Mouse (Mus musculus) CH12.LX (cell line): Measurements from ENCODE around the gene Fars2. TPM values are rescaled to one million over a fixed set of nuclear protein-coding genes. Genes with fewer than 3 reads are reported as not detected.

ENCODE experiments used
- DNase-seq: peaks from one replicate; pipeline ENCODE4 v3.0.0-alpha.2; 2013; ENCODE audit errors: extremely low read depth
- H3K27ac ChIP-seq: 2 replicates; pipeline ENCODE4 v1.5.1; 2012; ENCODE audit warnings: low read depth, mild to moderate bottlenecking, control low read depth, moderate library complexity; ENCODE audit not compliant: insufficient read depth
- H3K27me3 ChIP-seq: replicated peaks from 2 replicates; pipeline ENCODE3; 2012; ENCODE audit warnings: inconsistent platforms
- H3K36me3 ChIP-seq, 2 experiments: replicated peaks in 1 of 2; 2 replicates each; pipeline versions ENCODE3 to v1.6.1; 2012; ENCODE audit warnings: inconsistent platforms in 1 of 2, low read length in 1 of 2, mild to moderate bottlenecking in 1 of 2, mixed read lengths in 1 of 2, moderate library complexity in 1 of 2; ENCODE audit not compliant: control insufficient read depth in 1 of 2, insufficient read depth in 1 of 2
- H3K4me1 ChIP-seq, 2 experiments: 2 replicates each; pipeline ENCODE4 v1.6.1; 2012; ENCODE audit warnings: inconsistent platforms in 1 of 2, moderate library complexity in 1 of 2; ENCODE audit not compliant: insufficient read depth in 2 of 2, control insufficient read depth in 1 of 2
- H3K4me2 ChIP-seq: 2 replicates; pipeline ENCODE4 v1.6.1; 2012; ENCODE audit warnings: low read depth, mild to moderate bottlenecking, control low read depth; ENCODE audit not compliant: poor library complexity, insufficient read depth, severe bottlenecking
- H3K4me3 ChIP-seq, 3 experiments: fragments of 150-350 bp in 1 of 3; sonication (generic) in 1 of 3; replicated peaks in 1 of 3; 2 replicates each; pipeline versions ENCODE3 to v1.5.1; 2011 to 2012; ENCODE audit warnings: low read depth in 2 of 3, low read length in 2 of 3, mild to moderate bottlenecking in 2 of 3, moderate library complexity in 2 of 3, control low read depth in 1 of 3, improper control_type of control experiment in 1 of 3, inconsistent platforms in 1 of 3, mixed read lengths in 1 of 3; ENCODE audit not compliant: poor library complexity in 1 of 3
- H3K79me2 ChIP-seq: replicated peaks from 2 replicates; pipeline ENCODE4 v1.6.1; 2012; ENCODE audit warnings: mild to moderate bottlenecking, moderate library complexity; ENCODE audit not compliant: control insufficient read depth, poor library complexity, insufficient read depth, severe bottlenecking; ENCODE audit errors: extremely low read depth
- H3K9ac ChIP-seq: 2 replicates; pipeline ENCODE4 v1.6.1; 2012; ENCODE audit warnings: low read depth, mild to moderate bottlenecking, control low read depth, moderate library complexity; ENCODE audit not compliant: insufficient read depth
- H3K9me3 ChIP-seq: replicated peaks from 2 replicates; pipeline ENCODE3; 2012; ENCODE audit warnings: low read length, inconsistent platforms, mixed read lengths
- CHD1 ChIP-seq: IDR thresholded peaks from 2 replicates; pipeline ENCODE4 v1.6.1; 2012; ENCODE audit warnings: low read depth, low read length, improper control_type of control experiment, inconsistent platforms
- CTCF ChIP-seq, 2 experiments: IDR thresholded peaks in 1 of 2; conservative IDR thresholded peaks in 1 of 2; 2 replicates each; pipeline ENCODE4 v1.5.1; 2011 to 2012; ENCODE audit warnings: low read depth in 2 of 2, low read length in 2 of 2, improper control_type of control experiment in 1 of 2, inconsistent platforms in 1 of 2, mild to moderate bottlenecking in 1 of 2, moderate library complexity in 1 of 2
- EP300 ChIP-seq: IDR thresholded peaks from 2 replicates; pipeline ENCODE4 v1.6.1; 2011; ENCODE audit warnings: low read length, improper control_type of control experiment
- ETS1 ChIP-seq: conservative IDR thresholded peaks from 2 replicates; pipeline ENCODE4 v1.6.1; 2012; ENCODE audit warnings: low read depth, mild to moderate bottlenecking, inconsistent platforms, low read length, improper control_type of control experiment, moderate library complexity
- JUN ChIP-seq: IDR thresholded peaks from 2 replicates; pipeline ENCODE4 v1.6.1; 2011; ENCODE audit warnings: low read depth, mild to moderate bottlenecking, low read length, improper control_type of control experiment, moderate library complexity; ENCODE audit not compliant: insufficient read depth
- KAT2A ChIP-seq: IDR thresholded peaks from 2 replicates; pipeline ENCODE4 v1.6.1; 2012; ENCODE audit warnings: low read length, improper control_type of control experiment, inconsistent platforms; ENCODE audit not compliant: insufficient replicate concordance
- MAX ChIP-seq: IDR thresholded peaks from 2 replicates; pipeline ENCODE4 v1.6.1; 2011; ENCODE audit warnings: low read length, improper control_type of control experiment
- MEF2A ChIP-seq: IDR thresholded peaks from 2 replicates; pipeline ENCODE4 v1.6.1; 2014; ENCODE audit warnings: low read depth, mild to moderate bottlenecking, inconsistent platforms, low read length, improper control_type of control experiment, borderline replicate concordance
- NELFE ChIP-seq: IDR thresholded peaks from 2 replicates; pipeline ENCODE4 v1.6.1; 2011; ENCODE audit warnings: low read depth, low read length, improper control_type of control experiment
- NRF1 ChIP-seq: IDR thresholded peaks from 2 replicates; pipeline ENCODE4 v1.6.1; 2014; ENCODE audit warnings: low read depth, mild to moderate bottlenecking, inconsistent platforms, low read length, improper control_type of control experiment, moderate library complexity
- PAX5 ChIP-seq: IDR thresholded peaks from 2 replicates; pipeline ENCODE4 v1.6.1; 2012; ENCODE audit warnings: low read length, inconsistent platforms, mixed read lengths
- POLR2A ChIP-seq: IDR thresholded peaks from 2 replicates; pipeline ENCODE4 v1.6.1; 2011; ENCODE audit warnings: low read depth, mild to moderate bottlenecking, improper control_type of control experiment, low read length
- RAD21 ChIP-seq: IDR thresholded peaks from 2 replicates; pipeline ENCODE4 v1.6.1; 2011; ENCODE audit warnings: low read depth, mild to moderate bottlenecking, low read length, improper control_type of control experiment, moderate library complexity
- SIN3A ChIP-seq: IDR thresholded peaks from 2 replicates; pipeline ENCODE4 v1.6.1; 2012; ENCODE audit warnings: low read length, improper control_type of control experiment, inconsistent platforms
- SMC3 ChIP-seq: IDR thresholded peaks from 2 replicates; pipeline ENCODE4 v1.6.1; 2011; ENCODE audit warnings: low read depth, low read length, improper control_type of control experiment
- TBP ChIP-seq: conservative IDR thresholded peaks from 2 replicates; pipeline ENCODE4 v1.6.1; 2011; ENCODE audit warnings: low read depth, low read length, improper control_type of control experiment
- TCF12 ChIP-seq: IDR thresholded peaks from 2 replicates; pipeline ENCODE4 v1.6.1; 2014; ENCODE audit warnings: low read depth, mild to moderate bottlenecking, inconsistent platforms, low read length, improper control_type of control experiment
- ZKSCAN1 ChIP-seq: IDR thresholded peaks from 2 replicates; pipeline ENCODE4 v1.6.1; 2012; ENCODE audit warnings: low read depth, inconsistent platforms, low read length, improper control_type of control experiment, borderline replicate concordance
- ZMIZ1 ChIP-seq: IDR thresholded peaks from 2 replicates; pipeline ENCODE4 v1.6.1; 2012; ENCODE audit warnings: low read depth, mild to moderate bottlenecking, inconsistent platforms, low read length, improper control_type of control experiment
- ZNF384 ChIP-seq: IDR thresholded peaks from 2 replicates; pipeline ENCODE4 v1.6.1; 2012; ENCODE audit warnings: low read depth, low read length, improper control_type of control experiment, inconsistent platforms
- dilution Hi-C: fragments of 300-500 bp; cut with MboI; formaldehyde crosslinking; loops from 2 replicates; pipeline ENCODE4 v1.14.3; 2020; ENCODE audit warnings: low sequenced_read_pairs; ENCODE audit not compliant: extremely low pct_unique_long_range_greater_than_20kb, extremely low pct_ligation_motif_present
- in situ Hi-C: fragments of 300-500 bp; cut with MboI; formaldehyde crosslinking; loops from 3 replicates; pipeline ENCODE4 v1.14.3; 2019; ENCODE audit warnings: low sequenced_read_pairs, low pct_ligation_motif_present, low pct_unique_long_range_greater_than_20kb, mixed read lengths
- polyA plus RNA-seq: library from polyadenylated mRNA; unstranded; fragments of >175 nt; gene quantifications from 2 replicates; pipeline ENCODE4 v1.2.1, GENCODE M21; 2012; ENCODE audit warnings: low read depth; ENCODE audit not compliant: insufficient read length
- total RNA-seq, 2 experiments: library from RNA; depleted of rRNA; stranded (reverse); fragments of 300-350 nt in 1 of 2; fragments of >200 nt in 1 of 2; gene quantifications; 2 replicates each; pipeline ENCODE4 v1.2.3; 2012 to 2014

Fars2 gene
- total and polyA plus RNA-seq, 3 experiments, result 30.2 to 47.7 (median 46.4) TPM

DNA sequence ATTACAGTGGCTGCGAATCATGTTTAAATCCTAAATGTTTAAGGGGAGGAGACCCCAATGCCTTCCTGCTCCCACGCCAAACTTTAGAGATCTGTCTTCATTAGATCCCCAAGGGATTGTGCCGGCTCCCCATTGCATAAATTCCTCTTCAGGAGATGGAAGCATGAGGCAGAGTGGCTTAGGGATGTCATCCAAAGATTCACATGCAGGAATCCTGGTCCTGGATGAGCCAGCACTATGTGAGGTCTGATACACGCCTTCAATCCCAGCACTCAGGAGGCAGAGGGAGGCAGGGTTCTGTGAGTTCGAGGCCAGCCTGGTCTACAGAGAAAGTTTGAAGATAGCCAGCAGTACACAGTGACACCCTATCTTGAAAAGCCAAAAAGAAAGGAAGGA lies 436.0 kb downstream of the Fars2 start:
- Histone ChIP-seq H3K27ac (no peak overlapping the region), H3K79me2 (no peaks in the 10 kb centered on the region), H3K9ac (no peak overlapping the region), H3K36me3 (no peaks in the 10 kb centered on the region), H3K4me3 (no peak overlapping the region), H3K27me3 (no peaks in the 10 kb centered on the region), H3K4me1 (no peaks in the 10 kb centered on the region), H3K9me3 (no peaks in the 10 kb centered on the region), H3K4me2 (no peak overlapping the region)
- dilution Hi-C loops (no loop called here), in situ Hi-C loops (no loop called here)
- no peak for DNase-seq
- no peak for TF ChIP-seq SMC3
- no peak for TF ChIP-seq TBP
- TF ChIP-seq MEF2A, result no peak
- no peak for TF ChIP-seq ZKSCAN1
- TF ChIP-seq RAD21, result no peak
- TF ChIP-seq NRF1, result no peak
- TF ChIP-seq ETS1, result no peak
- TF ChIP-seq CHD1, result no peak
- TF ChIP-seq MAX, result no peak
- TF ChIP-seq SIN3A, result no peak
- TF ChIP-seq PAX5, result no peak
- no peak for TF ChIP-seq JUN

DNA sequence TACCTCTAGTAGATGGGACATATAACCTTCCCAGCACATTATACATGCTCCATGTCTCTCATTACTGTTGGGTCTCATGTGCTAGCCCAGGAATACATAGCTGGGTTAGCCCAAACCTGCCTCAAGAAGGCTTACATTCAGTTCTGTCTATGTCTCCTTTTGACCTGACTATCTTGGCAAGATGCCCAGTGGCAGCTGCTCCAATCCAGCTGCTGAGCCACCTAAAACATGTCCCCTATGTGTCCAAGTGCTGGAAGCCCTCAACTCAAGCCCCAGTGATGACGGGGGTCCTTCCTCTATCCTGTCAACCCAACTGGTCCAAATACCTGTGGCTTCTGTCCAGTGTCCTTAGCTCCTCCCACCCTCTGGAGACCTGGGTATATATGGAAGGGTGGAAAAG lies 437.5 kb downstream of the Fars2 start:
- Histone ChIP-seq H3K9ac (no peak overlapping the region), H3K4me1 (no peaks in the 10 kb centered on the region), H3K4me2 (no peak overlapping the region), H3K4me3 (no peak overlapping the region), H3K9me3 (no peaks in the 10 kb centered on the region), H3K36me3 (no peaks in the 10 kb centered on the region), H3K27me3 (no peaks in the 10 kb centered on the region), H3K79me2 (no peaks in the 10 kb centered on the region), H3K27ac (no peak overlapping the region)
- in situ Hi-C loops, result no loop called here
- DNase-seq, result no peak
- TF ChIP-seq EP300 (no peak), ZNF384 (no peak), KAT2A (no peak), ETS1 (no peak), ZMIZ1 (no peak), CTCF (conservative IDR thresholded peaks at IDR 0.05 in 1 of 2, IDR thresholded peaks at IDR 0.05 in 1 of 2; ENCODE audit: low read depth in 2 of 2, low read length in 2 of 2) (no peak), TCF12 (no peak), JUN (no peak), POLR2A (no peak), MAX (no peak), RAD21 (no peak), NELFE (no peak)
- dilution Hi-C loops, result no loop called here
